Mouse (Mus musculus) lung, postnatal 4 days (tissue): Measurements from ENCODE around the gene Lix1.
"Not testable (repeated sequence)": the region's sequence is repeated elsewhere in the genome, so short reads cannot be mapped to it uniquely, and the experiment has no call there.

Experiments
- DNase-seq, 2 experiments: peaks; one replicate each; pipeline ENCODE4 v3.0.0; 2021

Gene Lix1

DNA sequence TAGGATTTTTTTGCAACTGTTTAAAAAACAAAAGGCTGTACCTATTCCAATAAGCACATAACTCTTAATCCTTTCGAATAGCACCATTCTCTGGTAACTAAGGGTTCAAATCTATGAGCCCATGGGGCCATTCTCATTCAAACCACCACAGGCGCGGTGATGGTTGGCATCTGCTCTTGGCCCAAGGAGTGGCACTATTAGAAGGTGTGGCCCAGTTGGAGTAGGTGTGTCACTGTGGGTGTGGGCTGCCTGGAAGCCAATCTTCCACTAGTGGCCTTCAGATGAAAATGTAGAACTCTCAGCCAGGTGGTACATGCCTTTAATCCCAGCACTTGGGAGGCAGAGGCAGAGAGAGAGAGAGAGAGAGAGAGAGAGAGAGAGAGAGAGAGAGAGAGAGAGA, 11.7 kb downstream of the Lix1 start:
- DNase-seq = no peak

DNA sequence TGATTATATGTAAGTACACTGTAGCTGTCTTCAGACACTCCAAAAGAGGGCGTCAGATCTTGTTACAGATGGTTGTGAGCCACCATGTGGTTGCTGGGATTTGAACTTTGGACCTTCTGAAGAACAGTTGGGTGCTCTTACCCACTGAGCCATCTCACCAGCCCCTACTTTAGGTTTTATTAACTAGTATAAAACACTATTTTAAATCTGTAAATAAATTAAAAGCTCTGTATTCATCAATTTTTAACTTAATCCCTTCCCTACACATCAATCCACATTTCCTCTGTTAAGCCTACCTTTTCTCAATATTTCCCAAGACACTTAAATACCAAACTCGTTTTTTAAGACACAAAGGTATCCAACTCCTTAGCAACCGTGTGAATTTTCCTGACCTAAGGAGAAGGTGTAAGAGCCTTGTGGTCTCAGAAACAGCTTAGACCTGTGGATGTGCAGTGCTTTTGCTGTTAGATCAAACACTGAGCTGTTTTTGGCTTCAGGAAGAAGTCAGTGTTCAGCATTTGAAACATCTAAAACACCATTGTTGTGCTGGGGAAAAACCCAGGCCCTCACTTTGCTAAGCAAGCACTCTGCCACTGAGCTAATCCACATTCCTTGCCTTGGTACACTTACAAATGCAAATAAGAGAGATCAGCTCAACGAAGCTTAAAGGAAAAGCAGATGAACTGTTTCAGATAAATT, 22.3 kb downstream of the Lix1 start:
- no peak for DNase-seq

DNA sequence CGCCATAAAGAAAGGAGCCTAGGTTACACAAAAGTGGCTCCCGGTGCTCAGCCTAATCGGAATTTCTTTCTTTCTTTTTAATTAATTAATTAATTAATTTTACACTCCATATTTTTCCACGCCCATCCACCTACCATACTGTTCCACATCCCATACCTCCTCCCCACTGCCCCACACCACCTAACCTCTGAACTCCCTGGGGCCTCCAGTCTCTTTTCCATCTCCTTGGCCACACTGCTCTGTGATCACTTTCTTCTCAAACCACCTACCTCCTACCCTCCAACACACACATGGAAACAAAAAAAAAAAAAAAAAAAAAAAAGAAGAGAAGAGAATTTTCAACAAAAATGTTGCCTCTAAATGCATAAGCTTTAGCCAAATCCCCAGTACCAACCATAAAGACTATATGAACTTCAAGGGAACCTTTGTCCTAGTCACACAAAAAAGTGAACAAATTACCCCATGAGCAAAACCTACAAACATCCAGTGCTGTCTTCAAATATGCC, 22.9 kb downstream of the Lix1 start:
- no peak for DNase-seq

DNA sequence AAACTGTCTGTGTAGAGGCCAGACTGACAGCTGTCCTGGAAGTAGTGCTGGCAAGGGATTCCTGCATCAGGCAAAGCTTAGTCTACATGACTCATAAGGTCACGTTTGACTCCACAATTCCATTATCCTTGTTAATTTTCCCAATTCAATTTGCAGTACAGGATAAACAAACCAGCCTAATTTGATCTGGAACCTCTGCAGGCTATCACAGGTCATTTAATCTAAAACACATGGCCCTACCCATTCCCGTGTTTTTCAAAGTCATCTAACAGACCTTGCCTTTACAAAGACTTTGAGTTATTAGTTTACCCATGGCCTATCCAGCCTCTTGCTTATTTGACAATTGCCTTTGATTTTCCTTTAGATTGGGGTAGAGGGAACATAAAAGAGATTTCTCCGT, 23.4 kb downstream of the Lix1 start:
- DNase-seq = no peak

DNA sequence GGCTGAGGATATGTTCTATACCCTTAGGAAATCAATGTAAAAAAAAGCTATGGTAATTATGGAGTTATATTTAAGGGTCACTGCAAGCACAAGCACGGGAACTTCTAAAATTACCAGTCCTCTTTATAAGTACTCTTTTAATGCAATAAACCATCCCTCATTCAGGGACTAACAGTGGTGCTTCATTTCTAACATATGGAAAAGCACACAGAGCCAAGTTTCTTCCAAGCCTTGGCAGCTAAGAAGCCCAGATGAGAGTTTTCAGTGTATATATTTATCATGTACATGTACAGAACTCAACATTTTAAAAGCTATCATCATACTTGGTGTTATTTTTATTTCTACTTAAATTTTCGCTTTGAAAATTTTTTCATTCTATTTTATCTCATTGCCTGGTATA, 26.4 kb downstream of the Lix1 start:
- no peak for DNase-seq

DNA sequence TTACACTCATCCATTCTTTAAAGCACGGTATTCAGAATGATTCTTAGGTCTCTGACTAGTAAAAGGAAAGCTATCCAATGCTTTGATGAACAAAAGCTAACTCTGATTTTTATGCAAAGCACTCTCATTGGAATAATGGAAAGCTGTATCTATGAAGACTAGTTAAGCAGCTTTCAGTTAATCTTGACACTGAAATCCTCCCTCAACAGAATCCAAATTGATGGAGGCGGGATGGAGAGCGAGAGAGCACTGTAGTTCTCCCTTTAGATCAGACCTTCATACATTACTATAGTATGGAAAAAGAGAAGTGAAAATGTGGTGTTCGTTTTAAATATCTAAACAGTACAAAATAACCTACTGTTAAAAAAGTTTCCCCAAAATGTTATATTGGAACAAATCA, 31.2 kb downstream of the Lix1 start:
- DNase-seq = no peak

DNA sequence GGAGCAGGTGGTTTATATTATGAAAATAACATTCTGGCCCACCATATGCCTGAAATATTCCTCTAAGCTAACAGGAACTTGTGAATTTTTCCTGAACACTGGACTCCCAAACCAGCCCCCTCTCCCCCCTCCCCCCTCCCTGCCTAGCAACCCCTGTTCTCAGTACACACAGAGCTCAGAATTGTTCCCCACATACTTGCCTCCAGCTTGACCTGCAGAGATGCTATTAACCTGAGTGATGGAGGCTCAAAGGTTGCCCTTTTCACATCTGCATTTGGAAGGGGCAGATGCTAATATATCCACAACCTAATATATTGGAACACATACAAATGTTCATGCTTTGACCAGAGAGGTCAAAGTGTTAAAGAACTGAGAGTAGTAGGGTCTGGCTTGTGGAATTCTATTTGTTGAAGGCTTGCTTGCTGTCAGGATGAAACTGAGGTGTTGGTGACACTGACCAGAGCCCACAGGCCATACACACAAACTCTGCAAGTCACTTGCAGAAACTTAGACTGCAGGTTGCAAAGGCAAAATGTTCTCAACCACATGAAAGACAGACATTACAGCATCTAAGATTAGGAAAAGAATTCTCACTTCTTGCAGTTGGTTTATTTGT, 36.2 kb downstream of the Lix1 start:
- no peak for DNase-seq

DNA sequence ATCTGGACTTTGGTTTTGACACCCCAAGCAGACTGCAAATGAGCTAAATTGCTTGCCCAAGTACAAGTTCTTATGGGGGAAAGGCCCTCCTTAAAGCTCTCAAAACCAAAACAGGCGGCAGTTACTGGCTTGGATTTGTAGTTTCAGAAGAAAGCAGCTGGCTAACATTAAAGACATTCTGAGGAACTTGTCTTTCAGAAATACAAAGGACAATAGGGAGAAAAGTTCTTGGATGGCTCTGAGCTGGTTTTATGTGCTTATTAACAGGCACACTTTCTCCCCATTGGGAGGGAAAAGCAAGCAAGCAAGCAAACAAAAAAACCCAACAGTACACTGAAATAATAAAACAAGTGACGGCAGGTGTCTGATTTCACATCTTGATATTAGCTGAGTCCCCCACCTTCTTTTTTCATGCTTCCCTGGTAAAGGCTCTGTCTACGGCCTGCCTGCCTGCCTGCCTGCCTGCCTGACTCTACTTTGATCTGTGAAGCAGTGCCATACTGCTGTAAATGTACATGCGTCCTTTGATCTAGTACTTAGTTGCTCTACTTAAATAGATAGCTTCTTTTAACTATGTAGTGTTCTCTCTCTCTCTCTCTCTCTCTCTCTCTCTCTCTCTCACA, 39.5 kb downstream of the Lix1 start:
- no peak for DNase-seq

DNA sequence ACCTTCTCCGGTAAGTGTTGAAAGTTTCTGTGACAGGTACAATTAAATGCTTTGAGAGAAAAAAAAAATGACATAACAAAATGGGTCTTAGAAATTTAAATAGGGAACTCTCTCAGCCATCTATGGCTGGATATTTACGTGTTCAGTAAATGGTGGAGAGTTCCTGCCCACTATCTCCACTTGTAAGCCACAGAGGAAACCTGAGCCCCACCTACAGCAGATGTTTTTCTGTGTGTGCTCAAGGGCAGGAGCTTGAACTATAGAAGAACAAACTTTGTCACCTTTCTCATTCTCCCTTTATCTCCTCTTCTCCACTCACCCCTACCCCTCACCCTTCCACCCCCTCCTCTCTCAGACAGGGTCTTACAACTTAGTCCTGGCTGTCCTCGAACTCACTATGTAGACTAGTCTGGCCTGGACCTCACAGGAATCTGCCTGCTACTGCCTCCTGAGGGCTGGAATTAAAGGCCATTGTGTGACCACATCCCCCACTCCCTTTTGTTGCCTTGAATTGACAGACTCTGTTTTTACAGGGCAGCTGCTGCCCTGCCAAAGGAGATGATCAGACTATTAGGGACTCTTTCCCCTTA, 41.9 kb downstream of the Lix1 start:
- DNase-seq = no peak

DNA sequence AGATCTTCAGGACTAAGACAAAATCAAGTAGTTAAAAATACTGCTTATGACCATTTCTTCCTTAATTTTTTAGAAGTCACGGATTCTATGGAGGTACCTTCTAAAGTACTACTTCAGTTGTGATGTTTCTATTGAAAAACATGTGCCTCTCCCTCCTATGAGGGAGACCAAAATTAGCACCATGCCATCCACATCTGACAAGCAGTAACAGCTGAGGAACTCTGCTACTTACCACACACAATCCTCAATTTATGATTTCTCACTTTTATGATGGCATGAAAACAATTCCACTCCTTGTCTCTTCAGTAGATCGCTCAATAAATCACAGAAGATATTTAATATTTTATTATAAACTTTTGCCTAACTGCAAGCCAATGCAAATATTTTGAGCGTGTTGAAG, 44.2 kb downstream of the Lix1 start:
- no peak for DNase-seq

DNA sequence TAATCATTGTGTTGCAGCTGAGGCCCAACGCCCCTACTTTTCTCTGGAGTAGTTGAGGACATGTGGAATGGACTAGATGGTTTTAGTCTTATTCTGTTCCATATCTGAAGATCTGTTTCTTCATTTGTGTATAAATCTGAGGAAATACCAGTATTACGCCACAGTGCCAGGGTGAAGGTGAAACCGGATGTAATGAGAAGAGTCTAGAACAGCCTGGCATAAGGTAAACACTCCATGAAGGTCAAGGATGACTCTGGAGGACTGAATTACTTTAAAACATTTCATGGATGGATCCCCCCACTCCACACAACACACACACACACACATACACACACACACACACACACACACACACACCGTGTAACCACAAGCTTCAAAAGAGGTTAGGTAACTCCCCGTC, 45.3 kb downstream of the Lix1 start:
- DNase-seq = no peak

DNA sequence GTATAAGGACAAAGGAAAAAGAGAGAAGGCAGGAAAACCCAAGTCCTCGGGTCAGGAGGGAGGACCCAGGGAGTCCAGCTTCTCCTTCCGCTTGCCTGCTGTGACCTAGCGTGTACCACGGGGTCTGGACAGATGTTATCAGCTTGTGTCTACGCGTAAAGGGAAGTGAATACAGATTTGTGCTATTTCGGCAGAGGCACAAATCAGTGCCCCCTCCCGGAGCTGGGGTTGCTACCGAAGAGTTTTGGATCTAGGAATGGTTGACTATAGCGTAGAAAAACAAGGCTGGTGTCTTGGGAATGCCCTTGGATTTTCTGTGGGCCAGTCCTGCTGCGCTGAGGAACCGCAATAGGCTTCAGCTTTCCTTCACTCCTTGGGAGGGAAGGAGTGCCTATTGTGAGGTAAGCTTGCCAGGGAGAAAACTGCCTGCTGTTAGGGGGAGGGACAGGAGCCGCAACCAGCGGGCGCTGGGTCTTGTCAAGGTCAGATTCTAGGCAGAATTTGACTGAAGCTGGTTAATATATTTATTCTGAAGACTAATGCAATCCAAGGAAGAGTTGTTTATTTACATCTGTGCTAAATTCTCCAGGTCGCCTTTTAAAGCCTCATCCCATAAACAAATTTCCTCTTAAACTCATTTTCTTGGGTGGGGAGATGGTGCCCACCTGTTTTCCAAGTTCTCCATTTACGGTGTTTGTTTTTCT, 46.4 kb downstream of the Lix1 start:
- DNase-seq = peak; percentile 63 to 65

DNA sequence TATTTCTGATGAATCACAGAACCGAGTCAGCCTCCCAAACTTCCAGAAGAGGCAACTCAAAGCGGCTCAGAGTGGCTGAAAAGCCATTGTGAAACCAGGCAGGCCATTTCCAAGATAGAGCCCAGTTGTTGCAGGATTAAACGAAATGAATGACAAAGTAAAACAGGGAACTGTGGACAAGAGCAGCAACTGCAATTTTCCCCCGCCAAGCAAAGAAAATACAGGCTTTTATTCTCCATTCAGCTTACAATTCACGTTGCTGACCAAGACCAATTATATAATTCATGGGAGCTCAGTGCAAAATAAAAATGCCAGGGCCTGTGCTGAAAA, 46.9 kb downstream of the Lix1 start:
- peak in 1 of 2 experiments; percentile 8 for DNase-seq

DNA sequence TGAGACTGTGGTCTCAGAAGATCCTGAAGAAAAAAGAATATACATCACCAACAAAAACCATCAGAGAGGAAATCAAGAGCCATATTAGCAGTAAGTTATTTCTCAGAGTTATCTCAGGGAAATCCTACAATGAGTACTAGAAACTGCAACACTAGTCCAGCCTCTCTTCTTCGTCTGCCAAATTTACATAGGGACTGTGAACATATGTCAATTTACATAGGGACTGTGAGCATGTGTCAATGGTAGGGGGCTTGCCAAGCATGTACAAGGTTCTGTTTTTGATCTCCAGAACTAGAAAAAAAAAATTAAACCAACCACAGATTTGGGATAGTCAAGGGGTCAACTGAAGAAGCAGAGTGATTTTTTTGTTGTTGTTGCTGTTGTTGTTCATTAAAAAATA, 48.6 kb downstream of the Lix1 start:
- DNase-seq = no peak

DNA sequence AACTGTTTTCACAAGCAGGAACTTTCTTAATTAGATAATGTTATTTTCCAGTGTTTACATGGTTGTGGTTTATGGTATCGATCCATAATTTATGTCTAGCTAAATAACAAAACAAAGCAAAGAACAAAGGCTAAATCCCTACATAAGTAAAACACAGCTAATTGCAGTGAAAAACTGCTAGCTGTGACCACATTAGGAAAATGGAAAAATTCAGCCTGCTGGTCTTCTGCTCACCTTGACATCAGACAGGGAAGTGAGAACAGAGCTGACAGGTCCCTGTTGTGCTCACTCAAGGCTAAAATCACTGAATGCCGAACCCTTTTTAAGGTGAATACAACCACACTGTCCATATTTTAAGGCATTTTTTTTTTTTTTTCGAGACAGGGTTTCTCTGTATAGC, 50.1 kb downstream of the Lix1 start:
- DNase-seq = no peak

DNA sequence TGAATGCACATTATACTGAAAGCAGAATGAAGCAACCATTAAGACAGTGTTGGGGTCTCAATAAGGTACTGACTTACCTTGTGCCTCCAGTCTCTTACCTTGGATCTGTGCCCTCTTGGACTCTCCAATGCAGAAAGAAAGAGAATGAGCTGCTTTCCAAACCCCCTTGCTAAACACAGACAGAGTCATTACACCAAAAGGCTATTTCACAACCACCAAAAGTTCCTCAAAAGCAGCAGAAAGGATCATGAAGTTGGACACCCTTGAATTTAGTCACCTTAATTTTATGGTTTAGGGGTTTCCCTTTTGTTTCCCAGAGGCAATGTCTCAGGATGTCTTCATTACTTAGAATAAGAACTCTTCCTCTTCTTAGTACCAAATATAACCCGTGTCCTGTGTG, 52.1 kb downstream of the Lix1 start:
- no peak for DNase-seq

DNA sequence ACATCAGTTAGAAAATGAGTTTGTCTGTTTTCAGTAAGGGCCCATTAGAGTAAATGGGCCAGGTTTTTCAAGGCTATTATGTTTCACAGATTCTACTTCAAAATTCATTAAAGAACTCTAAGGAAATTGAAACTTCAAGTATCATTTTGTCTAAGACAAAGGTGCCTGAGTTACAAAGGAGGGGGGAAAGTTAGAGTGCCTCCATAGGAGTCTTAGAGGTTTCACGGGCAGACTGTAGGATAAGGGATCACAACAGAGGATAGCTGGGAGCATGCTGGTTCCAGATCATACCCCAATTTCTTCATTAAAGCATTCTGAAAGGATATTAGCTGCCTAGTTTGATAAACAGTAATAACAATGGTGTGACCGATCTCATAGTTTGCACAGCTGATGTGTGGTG, 83.3 kb downstream of the Lix1 start:
- no peak for DNase-seq

DNA sequence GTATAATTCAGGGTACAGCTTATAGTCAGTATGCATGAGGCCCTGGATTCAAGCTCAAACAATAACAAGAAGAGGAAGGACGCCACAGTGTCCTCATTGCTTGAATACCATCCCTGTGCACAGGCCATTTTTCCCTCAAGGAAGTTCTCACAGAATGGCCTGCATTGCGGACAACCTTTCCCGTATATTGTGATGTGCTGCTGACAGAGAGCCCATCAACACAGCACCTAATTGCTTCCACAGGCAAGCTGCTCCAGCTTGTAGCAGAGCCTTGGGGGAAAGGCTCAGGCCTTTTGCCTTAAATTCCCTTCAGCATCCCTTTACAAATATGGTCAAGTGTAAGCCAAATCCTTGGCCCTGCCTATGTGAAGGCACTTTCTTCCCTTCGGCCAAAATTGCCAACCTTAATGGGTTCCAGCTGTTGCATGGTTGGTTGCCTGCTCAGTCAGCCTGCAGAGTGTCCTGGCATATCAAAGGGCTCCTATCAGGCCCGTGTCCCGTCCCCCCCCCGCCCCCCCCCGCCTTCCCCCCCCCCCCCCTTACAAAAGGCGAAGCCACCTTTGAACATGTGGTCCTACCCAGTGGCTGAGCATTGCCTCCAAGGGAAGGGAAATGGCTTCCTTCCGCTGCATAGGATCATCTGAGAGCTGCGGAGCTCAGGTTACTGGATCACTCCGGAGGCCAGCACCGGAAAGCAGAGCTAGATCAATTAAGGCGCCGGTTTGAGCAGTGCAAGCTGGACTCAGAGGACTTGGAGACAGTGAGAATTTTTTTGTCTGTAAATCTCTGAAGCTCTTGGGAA, 88.5 kb downstream of the Lix1 start:
- DNase-seq = peak in 1 of 2 experiments; percentile 26

DNA sequence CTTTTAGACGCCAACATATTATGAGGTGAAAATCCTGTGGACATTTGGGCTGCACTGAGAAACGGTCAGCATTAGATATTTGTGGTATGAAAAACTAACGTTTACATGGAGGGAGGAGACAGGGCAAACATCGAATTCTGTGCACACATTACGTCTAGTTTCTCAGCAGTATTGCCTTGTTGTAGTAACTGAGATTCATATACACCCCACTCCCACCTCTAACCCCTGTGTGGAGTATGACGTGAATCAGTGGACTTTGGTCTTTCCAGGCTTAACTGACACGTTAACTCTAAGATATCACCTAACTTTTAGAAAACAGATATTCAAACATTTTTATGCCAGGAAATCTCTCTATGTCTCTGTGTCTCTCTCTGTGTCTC, 89.1 kb downstream of the Lix1 start:
- no peak for DNase-seq

DNA sequence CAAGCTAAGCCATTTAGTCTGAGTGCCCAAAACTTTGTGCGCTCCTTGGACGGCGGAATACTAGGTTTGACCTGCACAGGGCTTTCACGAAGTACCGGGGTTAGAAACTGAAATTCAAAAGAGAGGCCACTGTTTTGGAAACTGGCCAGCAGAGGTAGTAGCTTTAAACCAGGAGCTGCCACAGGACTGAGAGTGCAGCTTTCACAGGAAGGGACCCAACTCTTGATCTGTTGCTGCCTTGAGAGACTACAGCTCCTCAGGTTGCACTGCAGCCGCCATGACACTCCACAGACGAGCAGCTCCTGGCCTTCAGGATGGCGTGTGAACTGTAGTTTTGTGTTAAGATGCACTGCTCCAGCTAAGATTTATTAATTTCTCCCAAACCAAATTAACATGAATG, 89.6 kb downstream of the Lix1 start:
- no peak for DNase-seq

DNA sequence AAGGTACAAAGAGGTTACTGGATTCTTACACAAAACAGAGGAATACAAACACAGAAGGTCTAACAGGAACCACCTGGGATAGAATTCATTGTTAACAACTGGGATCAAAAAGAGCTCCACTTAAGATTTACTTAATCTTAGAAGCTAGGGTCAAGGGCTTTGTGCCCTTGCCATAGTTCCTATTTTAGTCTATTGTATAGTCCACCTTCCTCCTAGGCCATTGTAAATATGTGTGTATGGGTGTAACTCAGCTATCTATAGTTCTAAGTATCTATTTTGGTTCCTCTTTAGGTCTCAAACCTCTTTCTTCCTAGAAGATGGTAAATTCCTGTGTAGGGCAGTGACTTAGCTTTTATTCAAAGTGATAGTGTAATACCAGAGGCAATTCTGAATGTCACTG, 93.8 kb downstream of the Lix1 start:
- DNase-seq = not testable (repeated sequence)

DNA sequence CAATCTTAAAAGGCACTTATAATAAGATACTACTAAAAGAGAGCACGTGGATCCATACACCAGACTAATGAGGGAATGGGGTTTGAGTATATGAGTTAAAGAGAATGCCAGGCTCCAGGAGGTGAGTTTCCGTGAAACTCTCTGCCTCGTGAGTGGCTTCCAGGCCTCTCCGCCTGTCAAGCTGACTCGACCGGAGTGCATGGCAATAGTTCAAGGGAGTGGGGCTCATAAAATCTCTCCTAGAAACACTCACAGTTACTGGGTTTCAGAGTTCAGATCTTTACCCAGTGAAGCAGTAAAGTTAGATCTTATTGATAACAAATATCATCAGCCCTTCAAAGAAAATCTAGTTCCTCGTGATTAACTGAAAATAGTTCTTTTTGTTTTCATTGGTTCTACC, 94.3 kb downstream of the Lix1 start:
- DNase-seq = no peak

DNA sequence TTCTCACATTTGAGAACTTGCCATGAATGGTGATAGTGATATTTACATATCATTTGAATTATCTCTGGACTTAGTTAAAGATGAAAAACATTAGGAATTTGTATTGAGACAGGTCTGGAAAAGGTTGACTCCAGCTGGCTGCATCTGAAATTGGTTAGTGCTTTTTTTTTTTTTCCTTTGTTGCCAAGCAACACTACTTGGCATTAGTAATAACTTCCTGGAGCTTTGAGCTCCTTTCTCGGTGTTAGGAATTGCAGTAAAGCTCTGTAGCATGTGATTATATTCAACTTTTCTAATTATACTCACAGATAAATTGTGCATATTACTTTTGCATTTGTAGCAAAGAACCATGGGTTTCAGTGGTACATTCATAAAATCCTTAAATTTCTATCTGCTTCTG, 96.4 kb downstream of the Lix1 start:
- DNase-seq = no peak
